Mouse (Mus musculus): ENCODE measurements around the gene Btbd35f23. TPM values are rescaled to one million over a fixed set of nuclear protein-coding genes. Genes with fewer than 3 reads are reported as not detected.
"Not testable (repeated sequence)": the region's sequence is repeated elsewhere in the genome, so short reads cannot be mapped to it uniquely, and the experiment has no call there.

Btbd35f23 gene
- polyA plus RNA-seq (2015; fragmentation: Nextera tagmentation; extraction: Ambion mirVana): not detected in 2 replicates

DNA sequence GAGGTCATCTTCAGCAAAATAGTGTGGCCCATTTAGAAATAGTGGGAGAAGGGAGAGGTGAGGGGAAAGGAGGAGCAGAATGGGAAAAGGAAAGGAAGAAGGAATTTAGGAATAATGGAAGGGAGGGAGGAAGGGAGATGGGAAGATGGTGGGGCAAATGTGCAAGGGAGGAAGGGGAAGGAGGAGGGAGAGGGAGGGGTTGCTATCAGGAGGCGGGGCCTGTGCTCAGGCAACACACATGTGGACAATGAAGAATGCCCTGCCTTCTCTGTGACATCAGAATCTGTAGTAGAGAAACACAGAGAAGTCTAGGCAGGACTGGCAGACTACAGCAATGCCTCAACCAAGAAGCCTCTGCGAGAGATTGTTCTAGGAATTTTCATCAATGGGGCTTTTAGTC is at the start of gene Btbd35f23:
Gene Btbd35f23 (plus strand): TSS at position 301 of the 400 bp plus-strand sequence.
- not testable (repeated sequence) for H3K4me2 ChIP-seq (replicated peaks; ENCODE audit: low read depth, low read length); ATAC-seq (ENCODE audit: low FRiP score, low TSS enrichment); H3K9me3 ChIP-seq (ENCODE audit: low read length); H3K36me3 ChIP-seq (ENCODE audit: insufficient read depth, low read length); H3K9ac ChIP-seq (replicated peaks; ENCODE audit: low read length); H3K4me3 ChIP-seq (ENCODE audit: low read length); H3K27ac ChIP-seq (ENCODE audit: low read length); H3K27me3 ChIP-seq (ENCODE audit: insufficient read depth, low read length); H3K4me1 ChIP-seq (ENCODE audit: insufficient read depth, low read length)
- 67% methylated on average over 1 of the region's 2 CpGs for WGBS

Other genes with a start within 250 kb of the Btbd35f23 start
- not detected in 2 replicates for gene Btbd35f24, start 119.0 kb downstream of the Btbd35f23 start, polyA plus RNA-seq (2015; fragmentation: Nextera tagmentation; extraction: Ambion mirVana)